Mouse (Mus musculus) heart, embryonic 16.5 days (tissue): ENCODE measurements around the gene Grap2. TPM values are rescaled to one million over a fixed set of nuclear protein-coding genes. Genes with fewer than 3 reads are reported as not detected.
A peak's percentile ranks its signal among the peaks of the same experiment; 100 is the strongest.

Experiments
- ATAC-seq: fragments of 200-750 bp; cut with Nextera tagmentation; replicated peaks from 2 replicates; pipeline ENCODE4 v1.8.0; 2017; ENCODE audit warnings: moderate number of reproducible peaks; ENCODE audit not compliant: insufficient read depth, low FRiP score; ENCODE audit errors: extremely low read depth
- H3K27ac ChIP-seq: fragments of 300-500 bp; sonication (generic); 2 replicates; pipeline ENCODE4 v1.5.1; 2014; ENCODE audit warnings: mild to moderate bottlenecking, low read length, control low read depth, moderate library complexity
- H3K27me3 ChIP-seq: fragments of 300-500 bp; sonication (generic); 2 replicates; pipeline ENCODE4 v1.6.1; 2014; ENCODE audit warnings: low read length, mixed read lengths; ENCODE audit not compliant: control insufficient read depth, insufficient read depth
- H3K36me3 ChIP-seq: fragments of 300-500 bp; sonication (generic); 2 replicates; pipeline ENCODE4 v1.6.1; 2014; ENCODE audit not compliant: control insufficient read depth, insufficient read depth
- H3K4me1 ChIP-seq: fragments of 300-500 bp; sonication (generic); 2 replicates; pipeline ENCODE4 v1.6.1; 2014; ENCODE audit warnings: low read length, mixed read lengths; ENCODE audit not compliant: control insufficient read depth, insufficient read depth
- H3K4me2 ChIP-seq: fragments of 300-500 bp; sonication (generic); 2 replicates; pipeline ENCODE4 v1.6.1; 2014; ENCODE audit warnings: low read depth, mild to moderate bottlenecking, control low read depth, low read length
- H3K4me3 ChIP-seq: fragments of 300-500 bp; sonication (generic); 2 replicates; pipeline ENCODE4 v1.5.1; 2014; ENCODE audit warnings: mild to moderate bottlenecking, control low read depth, low read length
- H3K9ac ChIP-seq: fragments of 300-500 bp; sonication (generic); 2 replicates; pipeline ENCODE4 v1.6.1; 2014; ENCODE audit warnings: low read length, control low read depth
- H3K9me3 ChIP-seq: fragments of 300-500 bp; sonication (generic); replicated peaks from 2 replicates; pipeline ENCODE4 v1.6.1; 2016; ENCODE audit warnings: low read length; ENCODE audit not compliant: control insufficient read depth
- WGBS: fragments of 180-500 bp; shearing (Covaris S2); extraction: QIAGEN DNeasy Blood & Tissue Kit; methylation state at CpG from one replicate; pipeline ENCODE4 v1.1.7; 2014; 5-methylcytosine and 5-hydroxymethylcytosine counted together
- polyA plus RNA-seq: library from polyadenylated mRNA; unstranded; fragments of >200 nt; fragmentation: Nextera tagmentation; extraction: Ambion mirVana; gene quantifications from 2 replicates; pipeline ENCODE4 v1.2.1, GENCODE M21; 2015

Grap2 gene
- polyA plus RNA-seq, 1 experiment from 2014 or later, result 4.9 TPM

DNA sequence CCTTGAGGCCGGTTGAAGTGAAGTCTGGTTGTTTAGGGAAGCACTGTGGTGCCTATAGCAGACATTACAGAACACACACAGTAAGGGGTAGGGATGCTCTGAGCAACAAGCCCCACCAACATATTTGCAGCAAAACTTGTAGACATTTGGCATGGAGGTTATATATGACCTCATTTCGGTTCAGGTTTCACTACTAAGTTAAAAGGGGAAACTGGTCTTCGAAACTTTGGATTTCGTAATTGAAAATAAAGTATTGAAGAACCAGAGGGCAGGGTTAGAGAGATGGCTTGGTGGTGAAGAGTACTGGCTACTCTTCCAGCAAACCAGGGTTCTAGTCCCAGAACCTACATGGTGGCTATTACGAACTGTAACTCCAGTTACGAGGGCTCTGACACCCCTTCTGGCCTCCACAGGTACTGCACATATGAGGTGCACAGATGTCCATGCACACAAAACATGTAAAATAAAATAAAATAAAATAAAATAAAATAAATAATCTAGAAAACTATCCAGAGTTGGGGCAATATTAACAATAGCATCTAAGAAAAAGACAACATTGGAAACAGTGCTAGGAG lies 8.7 kb upstream of the Grap2 start:
- H3K4me1 ChIP-seq, result peaks cover 10% of the 10 kb centered on the region
- no peaks in the 10 kb centered on the region for H3K36me3 ChIP-seq
- no peak overlapping the region for H3K27ac ChIP-seq
- H3K9me3 ChIP-seq, result no peaks in the 10 kb centered on the region
- ATAC-seq, result no peak
- 0 out of 2 replicates have a peak, but pooled peaks cover 1% of the 10 kb centered on the region for H3K27me3 ChIP-seq
- no peak overlapping the region for H3K9ac ChIP-seq
- WGBS, result 90% methylated on average over 6 of the region's 6 CpGs
- H3K4me3 ChIP-seq, result no peak overlapping the region
- no peak overlapping the region for H3K4me2 ChIP-seq

DNA sequence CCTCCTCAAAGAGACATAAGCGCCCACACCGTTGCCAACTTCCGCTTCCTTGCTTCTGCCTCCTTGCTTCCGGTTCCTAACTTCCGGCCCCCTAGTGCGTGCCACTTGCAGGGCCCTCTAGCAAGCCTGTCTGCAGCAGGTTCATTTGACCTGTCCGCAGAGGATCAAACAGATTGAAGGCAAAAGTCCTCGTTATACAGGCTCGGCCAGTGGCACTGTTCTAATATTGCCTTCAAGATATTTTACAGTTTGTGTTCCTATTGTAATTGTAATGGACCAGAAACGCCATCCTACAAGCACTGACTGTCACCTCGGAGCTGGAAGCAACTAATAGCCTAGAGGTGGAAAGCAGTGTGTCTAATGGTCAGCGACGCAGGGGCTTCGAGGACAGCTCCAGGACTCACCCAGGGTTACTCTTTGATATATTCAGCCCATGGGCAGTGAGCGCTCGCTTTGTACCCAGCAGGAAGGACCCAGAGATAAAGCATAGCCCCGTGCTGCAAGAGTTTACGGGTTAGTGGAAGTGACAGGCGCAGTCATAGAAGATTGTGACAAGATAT lies 7.2 kb upstream of the Grap2 start, which contains the start of gene Enthd1:
Gene Enthd1 (minus strand): TSS at position 51 of the 560 bp plus-strand sequence.
- Histone ChIP-seq H3K4me2 (no peak within 1 kb of the TSS), H3K4me1 (peaks cover 7% of the 10 kb centered on the region), H3K27me3 (peaks cover 2% of the 10 kb centered on the region; the same call in 1 of the 2 replicates), H3K27ac (no peak within 1 kb of the TSS), H3K36me3 (no peaks in the 10 kb centered on the region), H3K9me3 (no peaks in the 10 kb centered on the region), H3K4me3 (no peak within 1 kb of the TSS), H3K9ac (no peak within 1 kb of the TSS)
- WGBS, result 74% methylated on average over 19 of the region's 19 CpGs
- ATAC-seq, result no peak

DNA sequence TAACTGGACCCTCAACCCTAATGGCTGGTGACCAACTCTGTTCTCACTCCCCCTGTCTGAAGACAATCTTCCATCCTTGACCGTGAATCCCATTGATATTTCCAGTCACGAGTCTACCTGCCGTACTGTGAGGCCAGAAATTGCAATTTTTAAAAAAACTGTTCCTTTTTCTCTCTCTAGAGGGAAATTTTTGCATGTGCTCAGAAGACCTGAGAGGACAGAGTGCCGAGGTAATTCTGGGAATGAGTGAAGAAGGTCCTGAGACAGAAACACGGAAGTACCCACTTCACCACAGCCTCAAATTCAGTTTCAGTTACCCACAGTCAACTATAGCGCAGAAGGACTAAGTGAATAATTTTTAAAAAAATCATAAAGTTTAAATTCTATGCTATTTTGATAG lies 5.7 kb upstream of the Grap2 start:
- Histone ChIP-seq H3K27ac (no peak overlapping the region), H3K4me3 (no peak overlapping the region), H3K36me3 (no peaks in the 10 kb centered on the region), H3K4me1 (no peaks in the 10 kb centered on the region), H3K9ac (no peak overlapping the region), H3K9me3 (no peaks in the 10 kb centered on the region), H3K4me2 (no peak overlapping the region), H3K27me3 (peaks cover 4% of the 10 kb centered on the region)
- WGBS, result 91% methylated on average over 6 of the region's 6 CpGs
- ATAC-seq, result no peak

DNA sequence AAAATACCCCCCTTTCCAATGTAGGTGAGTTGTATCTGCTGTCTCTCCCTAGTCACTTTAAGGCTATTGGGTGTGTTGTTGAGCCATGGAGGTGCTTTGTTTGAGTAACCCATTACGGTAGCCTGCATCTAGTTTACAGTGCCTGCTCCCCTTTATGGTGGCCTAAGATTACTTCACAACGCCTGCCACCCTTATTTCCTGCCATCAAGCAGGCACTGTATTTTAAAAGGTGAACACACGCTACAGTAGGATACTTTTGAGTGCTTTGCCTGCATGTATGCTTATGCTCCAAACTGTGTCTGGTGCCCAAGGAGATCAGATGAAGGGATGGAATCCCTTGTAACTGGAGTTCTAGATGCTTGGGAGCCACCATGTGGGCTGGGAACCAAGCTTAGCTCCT lies 5.3 kb upstream of the Grap2 start:
- Histone ChIP-seq H3K4me3 (no peak overlapping the region), H3K27ac (no peak overlapping the region), H3K4me1 (no peaks in the 10 kb centered on the region), H3K9ac (no peak overlapping the region), H3K27me3 (peaks cover 8% of the 10 kb centered on the region), H3K4me2 (no peak overlapping the region), H3K36me3 (no peaks in the 10 kb centered on the region), H3K9me3 (no peaks in the 10 kb centered on the region)
- no peak for ATAC-seq
- 77% methylated on average over 3 of the region's 3 CpGs for WGBS

DNA sequence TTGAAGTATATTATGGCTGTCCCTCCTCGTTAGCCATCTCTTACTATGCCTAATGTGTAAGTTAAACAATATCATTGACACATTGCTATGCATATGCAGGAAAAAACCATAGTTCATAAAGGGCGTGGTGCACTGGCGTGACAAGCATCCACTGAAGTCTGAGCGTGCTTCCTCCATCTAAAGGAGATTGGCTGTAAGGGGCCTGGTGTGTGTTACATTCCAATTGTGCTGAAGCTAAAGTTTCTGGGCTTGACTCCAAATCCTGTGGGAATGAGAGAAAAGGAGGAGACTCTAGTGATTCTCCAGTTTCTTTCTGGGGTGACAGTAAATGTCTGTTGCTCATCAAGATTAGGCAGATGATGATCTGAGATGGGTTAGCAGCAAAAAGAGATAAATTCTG lies 4.7 kb upstream of the Grap2 start:
- no peaks in the 10 kb centered on the region for H3K4me1 ChIP-seq
- H3K27ac ChIP-seq, result no peak overlapping the region
- H3K9ac ChIP-seq, result no peak overlapping the region
- H3K4me2 ChIP-seq, result no peak overlapping the region
- WGBS, result 56% methylated on average over 4 of the region's 4 CpGs
- no peaks in the 10 kb centered on the region for H3K36me3 ChIP-seq
- no peak overlapping the region for H3K4me3 ChIP-seq
- H3K9me3 ChIP-seq, result no peaks in the 10 kb centered on the region
- no peak for ATAC-seq
- peaks cover 11% of the 10 kb centered on the region for H3K27me3 ChIP-seq

DNA sequence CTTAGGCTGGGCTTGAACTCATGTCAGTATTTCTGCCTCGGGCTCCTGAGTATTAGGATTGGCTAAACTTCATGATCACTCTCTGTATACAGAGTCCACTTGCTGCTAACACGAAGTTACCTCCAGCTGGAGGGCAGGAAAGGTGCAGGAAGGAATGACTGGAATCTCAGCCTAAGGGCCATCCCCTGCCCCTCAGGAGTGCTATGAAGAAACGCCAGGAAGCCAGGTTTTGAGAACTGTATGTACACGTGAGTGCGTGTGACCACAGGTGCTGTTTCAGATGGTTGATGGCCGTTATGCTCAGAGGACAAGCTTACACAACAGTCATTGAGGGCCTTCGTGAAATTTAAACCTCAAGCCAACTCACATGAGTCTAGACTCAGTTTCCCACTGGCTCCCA lies 3.2 kb upstream of the Grap2 start:
- H3K27me3 ChIP-seq, result peaks cover 14% of the 10 kb centered on the region
- H3K4me1 ChIP-seq, result no peaks in the 10 kb centered on the region
- no peaks in the 10 kb centered on the region for H3K36me3 ChIP-seq
- H3K9ac ChIP-seq, result no peak overlapping the region
- ATAC-seq, result no peak
- H3K4me3 ChIP-seq, result no peak overlapping the region
- H3K4me2 ChIP-seq, result no peak overlapping the region
- 68% methylated on average over 7 of the region's 7 CpGs for WGBS
- no peak overlapping the region for H3K27ac ChIP-seq
- no peaks in the 10 kb centered on the region for H3K9me3 ChIP-seq

DNA sequence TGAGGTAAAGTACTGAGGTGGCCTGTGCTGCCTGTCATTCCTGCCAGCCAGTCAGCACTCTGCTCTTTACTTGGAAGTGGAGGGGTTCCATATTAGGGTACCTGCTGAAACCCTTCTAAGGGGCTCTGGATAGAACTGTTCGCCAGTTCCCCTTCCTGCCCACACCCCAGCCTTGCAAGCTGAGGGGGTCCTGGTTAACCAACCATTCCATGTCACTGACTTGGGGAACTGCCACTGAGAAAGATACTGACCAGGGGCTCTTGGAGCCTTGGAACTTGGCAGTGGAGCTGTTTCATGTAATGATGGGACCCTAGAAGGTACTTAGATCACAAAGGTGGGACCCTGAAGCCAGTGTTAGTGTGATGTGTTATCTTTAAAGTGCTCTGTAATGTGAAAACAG lies 2.2 kb upstream of the Grap2 start:
- Histone ChIP-seq H3K4me2 (no peak overlapping the region), H3K4me1 (no peaks in the 10 kb centered on the region), H3K27ac (no peak overlapping the region), H3K27me3 (peaks cover 16% of the 10 kb centered on the region), H3K9ac (no peak overlapping the region), H3K36me3 (no peaks in the 10 kb centered on the region), H3K4me3 (no peak overlapping the region), H3K9me3 (no peaks in the 10 kb centered on the region)
- WGBS, result 80% methylated on average over 1 of the region's 1 CpGs
- ATAC-seq, result no peak

DNA sequence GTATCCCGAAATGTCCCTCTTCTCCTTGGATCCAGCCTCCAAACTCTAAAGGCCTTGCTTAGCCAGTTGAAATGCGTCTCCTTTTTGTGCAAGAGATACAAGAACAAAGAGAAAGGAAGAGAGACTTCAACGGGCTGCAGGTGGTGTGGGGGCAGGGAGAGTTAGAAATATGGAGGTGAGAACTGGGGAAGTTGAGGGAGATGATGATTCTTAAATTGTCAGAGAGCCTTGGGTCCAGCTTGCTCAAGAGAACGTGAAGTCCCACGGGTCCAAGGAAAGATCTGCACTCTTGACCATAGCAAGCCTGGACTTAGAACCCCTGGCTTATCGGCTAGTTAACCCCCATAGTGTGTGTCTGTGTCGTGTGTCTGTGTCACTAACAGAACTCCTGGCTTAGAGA lies 783 bp upstream of the Grap2 start:
- 60% methylated on average over 7 of the region's 7 CpGs for WGBS
- H3K4me2 ChIP-seq, result peak overlapping the region; percentile 39
- ATAC-seq, result no peak
- H3K9ac ChIP-seq, result no peak overlapping the region
- H3K27ac ChIP-seq, result peak overlapping the region; percentile 65
- peaks cover 21% of the 10 kb centered on the region for H3K27me3 ChIP-seq
- no peaks in the 10 kb centered on the region for H3K36me3 ChIP-seq
- no peaks in the 10 kb centered on the region for H3K4me1 ChIP-seq
- no peaks in the 10 kb centered on the region for H3K9me3 ChIP-seq
- H3K4me3 ChIP-seq, result no peak overlapping the region

DNA sequence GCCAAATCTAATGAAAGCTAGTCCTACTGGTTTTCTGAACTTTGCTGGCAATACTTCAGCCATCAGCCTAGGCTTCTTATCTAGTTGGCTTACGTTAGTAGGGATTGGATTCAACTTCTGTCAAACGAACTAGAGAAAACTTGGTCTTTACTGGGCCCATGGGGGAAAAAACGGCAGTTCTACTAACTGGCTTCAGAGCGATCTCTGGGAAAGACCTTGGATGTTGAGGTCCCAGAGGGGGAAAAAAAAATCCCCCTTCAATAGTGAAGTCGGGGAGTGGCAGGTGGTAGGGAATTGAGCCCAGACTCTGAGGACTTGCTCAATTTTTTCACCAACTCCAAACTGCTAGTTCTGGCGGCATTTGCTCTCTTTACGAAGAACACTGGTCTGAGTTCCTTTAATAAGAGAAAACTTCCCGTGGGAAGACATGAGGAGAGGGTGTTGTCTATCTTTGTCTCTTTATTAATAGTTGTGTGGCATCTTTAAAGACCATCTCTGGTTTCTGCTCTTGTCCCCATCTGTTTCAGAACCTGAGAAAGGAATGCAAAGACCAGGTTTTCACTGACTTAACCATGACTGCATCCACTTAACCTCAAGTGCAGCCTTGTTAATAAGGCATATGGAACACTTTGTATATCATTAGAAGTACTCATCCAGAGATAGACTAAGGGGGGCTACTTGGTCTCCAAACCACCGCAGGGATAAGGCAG lies 572 bp downstream of the Grap2 start:
- Histone ChIP-seq H3K9ac (peak overlapping the region; percentile 13; the same call in 1 of the 2 replicates), H3K27ac (peak overlapping the region; percentile 24; the same call in 1 of the 2 replicates), H3K9me3 (no peaks in the 10 kb centered on the region), H3K27me3 (peaks cover 26% of the 10 kb centered on the region), H3K4me3 (peak overlapping the region; percentile 35), H3K4me2 (no peak overlapping the region), H3K36me3 (no peaks in the 10 kb centered on the region), H3K4me1 (peaks cover 1% of the 10 kb centered on the region; the same call in 1 of the 2 replicates)
- no peak for ATAC-seq
- WGBS, result 60% methylated on average over 9 of the region's 9 CpGs
